8 mouse cellular contexts compared by ENCODE assay signal in genomic region chr11:113087084-113087483, GRCm38 (mm10).
DNase-seq lines count a peak whose midpoint lies in the region; ATAC-seq and TF ChIP-seq lines count a peak whose summit lies in the region.

No protein-coding gene starts in this region.

- no peaks in the 10 kb centered on the region for H3K9me3 ChIP-seq in forebrain, postnatal 0 days (ENCODE audit: low read length)
- H3K9me3 ChIP-seq in forebrain, embryonic 11.5 days (ENCODE audit: control insufficient read depth, low read length) = no peaks in the 10 kb centered on the region
- H3K9me3 ChIP-seq in kidney, postnatal 0 days (replicated peaks; ENCODE audit: low read length) = no peaks in the 10 kb centered on the region
- no peaks in the 10 kb centered on the region for H3K9me3 ChIP-seq in embryonic facial prominence, embryonic 13.5 days

- H3K9ac ChIP-seq in forebrain, postnatal 0 days = no peak overlapping the region
- H3K9ac ChIP-seq in forebrain, embryonic 11.5 days (ENCODE audit: low read length) = no peak overlapping the region
- no peak overlapping the region for H3K9ac ChIP-seq in kidney, postnatal 0 days (ENCODE audit: low read depth, low read length)
- no peak overlapping the region for H3K9ac ChIP-seq in embryonic facial prominence, embryonic 13.5 days

- ATAC-seq in forebrain, postnatal 0 days = no peak
- no peak for ATAC-seq in forebrain, embryonic 11.5 days (replicated peaks; ENCODE audit: low FRiP score)
- no peak for ATAC-seq in kidney, postnatal 0 days (replicated peaks; ENCODE audit: low FRiP score, low read depth)
- no peak for ATAC-seq in embryonic facial prominence, embryonic 13.5 days (ENCODE audit: insufficient number of reproducible peaks, insufficient read depth, low FRiP score, low TSS enrichment, low read depth)
- ATAC-seq in erythroblast, adult 5-6 weeks (replicated peaks; ENCODE audit: low FRiP score, poor library complexity, severe bottlenecking) = no peak

- WGBS in forebrain, postnatal 0 days = 40% methylated on average over 9 of the region's 9 CpGs
- 69% methylated on average over 9 of the region's 9 CpGs for WGBS in forebrain, embryonic 11.5 days
- WGBS in kidney, postnatal 0 days = 24% methylated on average over 9 of the region's 9 CpGs
- 40% methylated on average over 9 of the region's 9 CpGs for WGBS in embryonic facial prominence, embryonic 13.5 days

- H3K27ac ChIP-seq in forebrain, postnatal 0 days (ENCODE audit: low read depth, low read length) = 0 out of 2 replicates have a peak overlapping the region, but pooled peaks have one; percentile 21
- H3K27ac ChIP-seq in forebrain, embryonic 11.5 days (ENCODE audit: low read depth, low read length) = no peak overlapping the region
- H3K27ac ChIP-seq in kidney, postnatal 0 days = no peak overlapping the region
- H3K27ac ChIP-seq in embryonic facial prominence, embryonic 13.5 days = 0 out of 2 replicates have a peak overlapping the region, but pooled peaks have one; percentile 7

- H3K4me1 ChIP-seq in forebrain, postnatal 0 days (ENCODE audit: insufficient read depth) = no peaks in the 10 kb centered on the region
- H3K4me1 ChIP-seq in forebrain, embryonic 11.5 days (replicated peaks; ENCODE audit: control insufficient read depth, insufficient read depth, low read length) = no peaks in the 10 kb centered on the region; the same call in 1 of the 2 replicates
- H3K4me1 ChIP-seq in kidney, postnatal 0 days (replicated peaks; ENCODE audit: insufficient read depth, low read length) = no peaks in the 10 kb centered on the region
- peaks cover 19% of the 10 kb centered on the region for H3K4me1 ChIP-seq in embryonic facial prominence, embryonic 13.5 days

- DNase-seq in forebrain, postnatal 0 days = no peak
- DNase-seq in forebrain, embryonic 11.5 days (ENCODE audit: low spot score) = no peak
- no peak for DNase-seq in kidney, postnatal 0 days (ENCODE audit: low spot score)
- DNase-seq in kidney, postnatal 14 days = no peak
- peak; percentile 28 for DNase-seq in lung, postnatal 25 days (ENCODE audit: low spot score)
- DNase-seq in natural killer cell, adult 2 months (ENCODE audit: low spot score in 2 of 2) = no peak

- TF ChIP-seq CTCF in forebrain, postnatal 0 days (IDR thresholded peaks at IDR 0.05; ENCODE audit: low read depth) = no peak
- no peak for TF ChIP-seq CTCF in kidney, postnatal 0 days (IDR thresholded peaks at IDR 0.05; ENCODE audit: low read depth)

- H3K4me2 ChIP-seq in forebrain, postnatal 0 days (ENCODE audit: low read depth) = peak overlapping the region; percentile 36
- H3K4me2 ChIP-seq in forebrain, embryonic 11.5 days (ENCODE audit: low read depth, low read length, severe bottlenecking) = no peak overlapping the region
- H3K4me2 ChIP-seq in kidney, postnatal 0 days (ENCODE audit: low read length) = 0 out of 2 replicates have a peak overlapping the region, but pooled peaks have one; percentile 11
- peak overlapping the region; percentile 31 for H3K4me2 ChIP-seq in embryonic facial prominence, embryonic 13.5 days

- no peaks in the 10 kb centered on the region for H3K27me3 ChIP-seq in forebrain, postnatal 0 days (ENCODE audit: insufficient read depth, low read length)
- H3K27me3 ChIP-seq in forebrain, embryonic 11.5 days (ENCODE audit: control insufficient read depth, insufficient read depth, low read length) = no peaks in the 10 kb centered on the region
- H3K27me3 ChIP-seq in kidney, postnatal 0 days (ENCODE audit: insufficient read depth, low read length) = no peaks in the 10 kb centered on the region
- no peaks in the 10 kb centered on the region for H3K27me3 ChIP-seq in embryonic facial prominence, embryonic 13.5 days

- no peak overlapping the region for H3K4me3 ChIP-seq in forebrain, postnatal 0 days (ENCODE audit: low read depth, low read length)
- H3K4me3 ChIP-seq in forebrain, embryonic 11.5 days (ENCODE audit: low read depth, low read length) = no peak overlapping the region
- H3K4me3 ChIP-seq in kidney, postnatal 0 days (replicated peaks; ENCODE audit: low read depth, low read length) = no peak overlapping the region
- H3K4me3 ChIP-seq in embryonic facial prominence, embryonic 13.5 days = peak overlapping the region; percentile 7; the same call in 1 of the 2 replicates

- no peaks in the 10 kb centered on the region for H3K36me3 ChIP-seq in forebrain, postnatal 0 days (ENCODE audit: insufficient read depth)
- no peaks in the 10 kb centered on the region for H3K36me3 ChIP-seq in forebrain, embryonic 11.5 days (ENCODE audit: control insufficient read depth, insufficient read depth, low read length)
- H3K36me3 ChIP-seq in kidney, postnatal 0 days (ENCODE audit: insufficient read depth, low read length) = no peaks in the 10 kb centered on the region
- H3K36me3 ChIP-seq in embryonic facial prominence, embryonic 13.5 days = no peaks in the 10 kb centered on the region

Comparison
In these comparisons a context has a peak if more than half of its experiments do, and no peak if none do; other contexts are left out.
1. H3K27ac ChIP-seq: peak in forebrain, postnatal 0 days (single experiment) and embryonic facial prominence, embryonic 13.5 days (single experiment); none in forebrain, embryonic 11.5 days (single experiment) and kidney, postnatal 0 days (single experiment).